Mouse (Mus musculus): ENCODE data around the gene Eif4g1.

Eif4g1 gene

GRCm38 (mm10) chr16:20672965-20673705, 5.0 kb downstream of the Eif4g1 start:
- DNase-seq = peak; percentile 63 to 77

- DNase-seq = peak; percentile 74
These were observed 5.7 kb downstream of the Eif4g1 start for GRCm38 (mm10) chr16:20673706-20674303.

- DNase-seq = no peak
These were observed 7.1 kb downstream of the Eif4g1 start for GRCm38 (mm10) chr16:20675213-20675612.

- no peak for DNase-seq
These were observed 8.6 kb downstream of the Eif4g1 start for GRCm38 (mm10) chr16:20676702-20677101.

- DNase-seq = no peak
These were observed 9.3 kb downstream of the Eif4g1 start for GRCm38 (mm10) chr16:20677380-20677779.

GRCm38 (mm10) chr16:20677974-20678675, 10.0 kb downstream of the Eif4g1 start:
- DNase-seq = peak; percentile 88 to 92

- no peak for DNase-seq
These were observed 22.7 kb downstream of the Eif4g1 start for GRCm38 (mm10) chr16:20690774-20691173.

- no peak for DNase-seq
These were observed 23.5 kb downstream of the Eif4g1 start for GRCm38 (mm10) chr16:20691617-20692016.

GRCm38 (mm10) chr16:20692241-20692965, 24.3 kb downstream of the Eif4g1 start:
- DNase-seq = no peak

GRCm38 (mm10) chr16:20693111-20693701, 25.1 kb downstream of the Eif4g1 start, which contains the start of gene Fam131a:
Gene Fam131a, plus strand, starts transcription at chr16:20693241.
- peak; percentile 90 to 94 for DNase-seq

- DNase-seq = peak; percentile 35 to 45
These were observed 26.7 kb downstream of the Eif4g1 start for GRCm38 (mm10) chr16:20694781-20695180.

GRCm38 (mm10) chr16:20695622-20696323, 27.7 kb downstream of the Eif4g1 start:
- peak; percentile 91 to 93 for DNase-seq

GRCm38 (mm10) chr16:20699266-20699665, 31.2 kb downstream of the Eif4g1 start:
- no peak for DNase-seq

GRCm38 (mm10) chr16:20700036-20700435, 31.9 kb downstream of the Eif4g1 start:
- DNase-seq = no peak

GRCm38 (mm10) chr16:20701316-20701715, 33.2 kb downstream of the Eif4g1 start:
- no peak for DNase-seq

- DNase-seq = no peak
These were observed 33.8 kb downstream of the Eif4g1 start for GRCm38 (mm10) chr16:20701729-20702521.

- peak; percentile 76 to 84 for DNase-seq
These were observed 34.4 kb downstream of the Eif4g1 start for GRCm38 (mm10) chr16:20702522-20702893.

- no peak for DNase-seq
These were observed 35.0 kb downstream of the Eif4g1 start for GRCm38 (mm10) chr16:20703071-20703470.

- DNase-seq = no peak
These were observed 35.7 kb downstream of the Eif4g1 start for GRCm38 (mm10) chr16:20703699-20704400.

GRCm38 (mm10) chr16:20705786-20706185, 37.7 kb downstream of the Eif4g1 start:
- no peak for DNase-seq
